Mouse (Mus musculus) heart, embryonic 13.5 days (tissue): ENCODE measurements around the gene Dnajb4. TPM values are rescaled to one million over a fixed set of nuclear protein-coding genes. Genes with fewer than 3 reads are reported as not detected.

Source experiments
- ATAC-seq: fragments of 200-750 bp; cut with Nextera tagmentation; 2 replicates; pipeline ENCODE4 v1.8.0; 2017; ENCODE audit warnings: moderate TSS enrichment; ENCODE audit not compliant: insufficient number of reproducible peaks, low FRiP score, low TSS enrichment; ENCODE audit errors: extremely low read depth
- H3K27ac ChIP-seq: fragments of 300-500 bp; sonication (generic); replicated peaks from 2 replicates; pipeline ENCODE4 v1.5.1; 2015; ENCODE audit warnings: moderate library complexity, mild to moderate bottlenecking, inconsistent platforms
- H3K27me3 ChIP-seq: fragments of 300-500 bp; sonication (generic); replicated peaks from 2 replicates; pipeline ENCODE4 v1.6.1; 2015; ENCODE audit warnings: mild to moderate bottlenecking, inconsistent platforms
- H3K36me3 ChIP-seq: fragments of 300-500 bp; sonication (generic); 2 replicates; pipeline ENCODE4 v1.6.1; 2015; ENCODE audit warnings: mild to moderate bottlenecking, inconsistent platforms
- H3K4me1 ChIP-seq: fragments of 300-500 bp; sonication (generic); 2 replicates; pipeline ENCODE4 v1.6.1; 2015; ENCODE audit warnings: inconsistent platforms
- H3K4me2 ChIP-seq: fragments of 300-500 bp; sonication (generic); 2 replicates; pipeline ENCODE4 v1.6.1; 2015; ENCODE audit warnings: inconsistent platforms, mild to moderate bottlenecking, moderate library complexity
- H3K4me3 ChIP-seq: fragments of 300-500 bp; sonication (generic); 2 replicates; pipeline ENCODE4 v1.5.1; 2015; ENCODE audit warnings: moderate library complexity, mild to moderate bottlenecking, inconsistent platforms
- H3K9ac ChIP-seq: fragments of 300-500 bp; sonication (generic); 2 replicates; pipeline ENCODE4 v1.6.1; 2015; ENCODE audit warnings: inconsistent platforms, mild to moderate bottlenecking, moderate library complexity
- H3K9me3 ChIP-seq: fragments of 300-500 bp; sonication (generic); 2 replicates; pipeline ENCODE4 v1.6.1; 2016; ENCODE audit warnings: inconsistent platforms
- WGBS: fragments of 180-500 bp; shearing (Covaris S2); methylation state at CpG from one replicate; pipeline ENCODE4 v1.1.7; 2015; ENCODE audit warnings: mixed read lengths; 5-methylcytosine and 5-hydroxymethylcytosine counted together
- polyA plus RNA-seq: library from polyadenylated mRNA; unstranded; fragments of >200 nt; fragmentation: Nextera tagmentation; extraction: Ambion mirVana; gene quantifications from 2 replicates; pipeline ENCODE4 v1.2.1, GENCODE M21; 2015

Dnajb4 gene
- polyA plus RNA-seq, 1 experiment from 2014 or later = 38.3 TPM

- Histone ChIP-seq H3K36me3 (no peaks in the 10 kb centered on the region), H3K27me3 (peaks cover 2% of the 10 kb centered on the region; the same call in 1 of the 2 replicates), H3K4me2 (no peak overlapping the region), H3K4me3 (no peak overlapping the region), H3K4me1 (peaks cover 27% of the 10 kb centered on the region), H3K9me3 (no peaks in the 10 kb centered on the region), H3K27ac (0 out of 2 replicates have a peak overlapping the region, but pooled peaks have one; percentile 34), H3K9ac (peak overlapping the region; percentile 28; the same call in 1 of the 2 replicates)
- WGBS = 36% methylated on average over 2 of the region's 2 CpGs
- ATAC-seq = no peak
These were observed 38.9 kb downstream of the Dnajb4 start for GRCm38 (mm10) chr3:152171236-152171635.

GRCm38 (mm10) chr3:152170407-152170806 lies 39.7 kb downstream of the Dnajb4 start:
- H3K9ac ChIP-seq = no peak overlapping the region
- no peaks in the 10 kb centered on the region for H3K36me3 ChIP-seq
- H3K4me1 ChIP-seq = peaks cover 34% of the 10 kb centered on the region
- H3K4me2 ChIP-seq = no peak overlapping the region
- WGBS = 35% methylated on average over 1 of the region's 1 CpGs
- H3K4me3 ChIP-seq = no peak overlapping the region
- no peak for ATAC-seq
- H3K27me3 ChIP-seq = peaks cover 10% of the 10 kb centered on the region
- H3K27ac ChIP-seq = no peak overlapping the region
- H3K9me3 ChIP-seq = no peaks in the 10 kb centered on the region

GRCm38 (mm10) chr3:152168007-152168406 lies 42.1 kb downstream of the Dnajb4 start:
- no peak for ATAC-seq
- H3K4me2 ChIP-seq = no peak overlapping the region

GRCm38 (mm10) chr3:152166699-152167451 lies 43.2 kb downstream of the Dnajb4 start:
- WGBS = 15% methylated on average over 29 of the region's 29 CpGs

More at GRCm38 (mm10) chr3:152168007-152168406, 42.1 kb downstream of the Dnajb4 start:
- Histone ChIP-seq H3K4me3 (no peak overlapping the region), H3K27me3 (peaks cover 19% of the 10 kb centered on the region), H3K27ac (no peak overlapping the region), H3K4me1 (peaks cover 44% of the 10 kb centered on the region), H3K9me3 (no peaks in the 10 kb centered on the region), H3K9ac (no peak overlapping the region), H3K36me3 (no peaks in the 10 kb centered on the region)
- WGBS = 91% methylated on average over 10 of the region's 10 CpGs

GRCm38 (mm10) chr3:152166099-152166423 lies 44.0 kb downstream of the Dnajb4 start, which contains the start of gene Gipc2:
Gipc2 (minus strand) TSS chr3:152166230.
- ATAC-seq = no peak
- Histone ChIP-seq H3K4me2 (peak within 1 kb of the TSS; percentile 98), H3K9ac (peak within 1 kb of the TSS; percentile 86), H3K4me1 (peaks cover 49% of the 10 kb centered on the region), H3K27ac (peak within 1 kb of the TSS; percentile 39), H3K4me3 (peak within 1 kb of the TSS; percentile 71), H3K27me3 (peaks cover 19% of the 10 kb centered on the region), H3K36me3 (no peaks in the 10 kb centered on the region), H3K9me3 (no peaks in the 10 kb centered on the region)
- WGBS = 17% methylated on average over 10 of the region's 10 CpGs

More at GRCm38 (mm10) chr3:152166699-152167451, 43.2 kb downstream of the Dnajb4 start:
- Histone ChIP-seq H3K27me3 (peaks cover 19% of the 10 kb centered on the region), H3K36me3 (no peaks in the 10 kb centered on the region), H3K4me3 (peak overlapping the region; percentile 37), H3K4me2 (peak overlapping the region; percentile 98), H3K27ac (no peak overlapping the region; the same call in 1 of the 2 replicates), H3K9ac (peak overlapping the region; percentile 71), H3K4me1 (peaks cover 49% of the 10 kb centered on the region), H3K9me3 (no peaks in the 10 kb centered on the region)
- no peak for ATAC-seq

GRCm38 (mm10) chr3:152165351-152166098 lies 44.6 kb downstream of the Dnajb4 start:
- ATAC-seq = 0 out of 2 replicates have a peak, but pooled peaks have one; percentile 20

GRCm38 (mm10) chr3:152165014-152165350 lies 45.1 kb downstream of the Dnajb4 start:
- Histone ChIP-seq H3K9me3 (no peaks in the 10 kb centered on the region), H3K36me3 (no peaks in the 10 kb centered on the region), H3K4me1 (peaks cover 47% of the 10 kb centered on the region), H3K27me3 (peaks cover 19% of the 10 kb centered on the region), H3K9ac (peak overlapping the region; percentile 86), H3K4me2 (peak overlapping the region; percentile 98), H3K4me3 (peak overlapping the region; percentile 71), H3K27ac (peak overlapping the region; percentile 39; the same call in 1 of the 2 replicates)
- WGBS = 43% methylated on average over 9 of the region's 9 CpGs
- ATAC-seq = no peak

More at GRCm38 (mm10) chr3:152165351-152166098, 44.6 kb downstream of the Dnajb4 start:
- H3K36me3 ChIP-seq = no peaks in the 10 kb centered on the region
- H3K4me3 ChIP-seq = peak overlapping the region; percentile 71
- peaks cover 19% of the 10 kb centered on the region for H3K27me3 ChIP-seq
- H3K9me3 ChIP-seq = no peaks in the 10 kb centered on the region
- H3K4me1 ChIP-seq = peaks cover 47% of the 10 kb centered on the region
- WGBS = 2% methylated on average over 53 of the region's 53 CpGs
- H3K4me2 ChIP-seq = peak overlapping the region; percentile 98
- peak overlapping the region; percentile 39; the same call in 1 of the 2 replicates for H3K27ac ChIP-seq
- peak overlapping the region; percentile 86 for H3K9ac ChIP-seq

- no peaks in the 10 kb centered on the region for H3K36me3 ChIP-seq
- peaks cover 49% of the 10 kb centered on the region for H3K4me1 ChIP-seq
- H3K27ac ChIP-seq = no peak overlapping the region
- no peak overlapping the region for H3K9ac ChIP-seq
- no peaks in the 10 kb centered on the region for H3K9me3 ChIP-seq
- H3K27me3 ChIP-seq = peaks cover 19% of the 10 kb centered on the region
- WGBS = 72% methylated on average over 8 of the region's 8 CpGs
- H3K4me3 ChIP-seq = no peak overlapping the region
- no peak for ATAC-seq
- no peak overlapping the region for H3K4me2 ChIP-seq
These were observed 46.8 kb downstream of the Dnajb4 start for GRCm38 (mm10) chr3:152163320-152163719.

GRCm38 (mm10) chr3:152160607-152161006 lies 49.5 kb downstream of the Dnajb4 start:
- ATAC-seq = no peak
- H3K4me2 ChIP-seq = no peak overlapping the region
- no peaks in the 10 kb centered on the region for H3K36me3 ChIP-seq
- H3K27ac ChIP-seq = no peak overlapping the region
- no peak overlapping the region for H3K9ac ChIP-seq
- WGBS = 77% methylated on average over 4 of the region's 4 CpGs
- H3K27me3 ChIP-seq = peaks cover 11% of the 10 kb centered on the region
- peaks cover 30% of the 10 kb centered on the region for H3K4me1 ChIP-seq
- H3K4me3 ChIP-seq = no peak overlapping the region
- no peaks in the 10 kb centered on the region for H3K9me3 ChIP-seq

GRCm38 (mm10) chr3:152159321-152159720 lies 50.8 kb downstream of the Dnajb4 start:
- Histone ChIP-seq H3K4me3 (no peak overlapping the region), H3K9ac (no peak overlapping the region), H3K4me2 (no peak overlapping the region), H3K27me3 (no peaks in the 10 kb centered on the region), H3K9me3 (no peaks in the 10 kb centered on the region), H3K4me1 (peaks cover 20% of the 10 kb centered on the region), H3K36me3 (no peaks in the 10 kb centered on the region), H3K27ac (no peak overlapping the region)
- no peak for ATAC-seq
